Comparison of ENCODE assay signal across 18 mouse cellular contexts in the genomic region with DNA sequence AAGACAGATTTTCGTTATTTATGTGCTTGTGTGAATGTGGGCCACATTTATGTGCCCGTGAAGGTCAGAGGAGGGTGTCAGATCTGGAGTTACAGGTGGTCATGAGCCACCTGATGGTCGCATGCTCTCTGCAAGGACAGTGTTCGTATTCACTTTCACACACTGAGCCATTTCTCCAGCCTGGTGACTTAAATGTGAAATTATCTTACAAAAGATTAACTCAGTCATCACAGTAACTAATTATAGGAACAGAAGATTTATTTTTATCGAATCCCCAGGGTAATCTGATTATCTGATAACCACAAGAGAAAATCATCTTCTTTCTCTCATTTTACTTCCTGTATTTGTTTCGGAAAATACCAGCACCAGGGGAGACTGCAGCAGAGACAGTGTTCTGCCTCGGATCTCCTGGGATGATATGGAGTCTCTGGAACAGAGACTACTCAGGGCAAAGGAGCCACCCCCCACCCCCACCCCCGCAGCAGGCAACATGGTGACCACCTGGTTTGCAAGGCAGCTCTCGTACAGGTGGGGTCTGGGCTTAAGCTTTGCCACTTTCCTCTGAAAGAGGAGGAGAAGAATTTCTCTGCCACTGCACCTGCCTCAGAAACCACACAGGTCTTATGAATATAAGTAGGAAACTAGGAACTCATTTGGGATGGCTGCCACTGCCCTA.
"Had no signal": no experiment of that assay in that cellular context is flagged by ENCODE, and none has a peak within 500 bp of the region (broad histone marks: within the 10 kb centered on the region; RNA-seq: fewer than 3 reads in every experiment).

No protein-coding gene starts in this region.

- H3K27me3 ChIP-seq: kidney, embryonic 15.5 days; limb, embryonic 13.5 days; liver, embryonic 13.5 days; neural tube, embryonic 12.5 days; neural tube, embryonic 15.5 days had no signal

- H3K9me3 ChIP-seq: kidney, embryonic 15.5 days; limb, embryonic 13.5 days; liver, embryonic 13.5 days; neural tube, embryonic 12.5 days; neural tube, embryonic 15.5 days had no signal

- H3K4me3 ChIP-seq: kidney, embryonic 15.5 days; limb, embryonic 13.5 days; liver, embryonic 13.5 days; neural tube, embryonic 12.5 days; neural tube, embryonic 15.5 days had no signal

- DNase-seq: kidney, adult 8-10 months; kidney, postnatal 10 days; kidney, postnatal 36 days; layer of hippocampus, postnatal 36 days; left cerebral cortex, postnatal 4 days; liver, embryonic 13.5 days; lung, adult 2 months; lung, postnatal 14 days; lung, postnatal 4 days; midbrain, embryonic 14.5 days; thymus, adult 2 months; thymus, postnatal 14 days; thymus, postnatal 4 days had no signal

- H3K27ac ChIP-seq: kidney, embryonic 15.5 days; limb, embryonic 13.5 days; liver, embryonic 13.5 days; neural tube, embryonic 12.5 days; neural tube, embryonic 15.5 days; stomach, postnatal 0 days had no signal

- H3K4me1 ChIP-seq: limb, embryonic 13.5 days; liver, embryonic 13.5 days; neural tube, embryonic 12.5 days; neural tube, embryonic 15.5 days had no signal

- H3K36me3 ChIP-seq: liver, embryonic 13.5 days; neural tube, embryonic 12.5 days; neural tube, embryonic 15.5 days had no signal
